Mouse (Mus musculus): ENCODE measurements around the gene Gm4952.
"Not testable (repeated sequence)": the region's sequence is repeated elsewhere in the genome, so short reads cannot be mapped to it uniquely, and the experiment has no call there.

The Gm4952 gene

GRCm38 (mm10) chr19:12600684-12601480, 1.1 kb downstream of the Gm4952 start:
- DNase-seq = no peak

GRCm38 (mm10) chr19:12608336-12608735, 8.6 kb downstream of the Gm4952 start:
- DNase-seq = no peak

- DNase-seq = no peak
Measured at GRCm38 (mm10) chr19:12613646-12614045, 13.9 kb downstream of the Gm4952 start.

- DNase-seq = no peak
Measured at GRCm38 (mm10) chr19:12633176-12633575, 33.4 kb downstream of the Gm4952 start, which contains the start of gene Glyat. TSS of gene Glyat (plus strand) at chr19:12633308.

- no peak for DNase-seq
Measured at GRCm38 (mm10) chr19:12634259-12634658, 34.5 kb downstream of the Gm4952 start.

- no peak for DNase-seq
Measured at GRCm38 (mm10) chr19:12634963-12635362, 35.2 kb downstream of the Gm4952 start.

GRCm38 (mm10) chr19:12636863-12637262, 37.1 kb downstream of the Gm4952 start:
- no peak for DNase-seq

- DNase-seq = no peak
Measured at GRCm38 (mm10) chr19:12638049-12638448, 38.3 kb downstream of the Gm4952 start.

GRCm38 (mm10) chr19:12649511-12649910, 49.7 kb downstream of the Gm4952 start:
- no peak for DNase-seq

GRCm38 (mm10) chr19:12666156-12666555, 66.4 kb downstream of the Gm4952 start:
- DNase-seq = no peak

- not testable (repeated sequence) for DNase-seq
Measured at GRCm38 (mm10) chr19:12668601-12669000, 68.8 kb downstream of the Gm4952 start.

- no peak for DNase-seq
Measured at GRCm38 (mm10) chr19:12670139-12670538, 70.4 kb downstream of the Gm4952 start, which contains the start of gene Olfr1442. TSS of gene Olfr1442 (plus strand) at chr19:12670439.

- DNase-seq = no peak
Measured at GRCm38 (mm10) chr19:12671051-12671450, 71.3 kb downstream of the Gm4952 start.

- DNase-seq = no peak
Measured at GRCm38 (mm10) chr19:12677812-12678211, 78.0 kb downstream of the Gm4952 start, which contains the start of gene Olfr1443. TSS of gene Olfr1443 (plus strand) at chr19:12678112.
